Mouse (Mus musculus) midbrain, embryonic 16.5 days (tissue): Measurements from ENCODE around the gene Ergic1. TPM values are rescaled to one million over a fixed set of nuclear protein-coding genes. Genes with fewer than 3 reads are reported as not detected.

Source experiments
- ATAC-seq: fragments of 200-750 bp; cut with Nextera tagmentation; 2 replicates; pipeline ENCODE4 v1.8.0; 2017; ENCODE audit warnings: moderate TSS enrichment
- H3K27ac ChIP-seq: fragments of 300-500 bp; sonication (generic); 2 replicates; pipeline ENCODE4 v1.5.1; 2014; ENCODE audit warnings: mild to moderate bottlenecking, low read length, mixed read lengths
- H3K27me3 ChIP-seq: fragments of 300-500 bp; sonication (generic); 2 replicates; pipeline ENCODE4 v1.6.1; 2014; ENCODE audit warnings: low read depth, low read length, mixed read lengths; ENCODE audit not compliant: control insufficient read depth, insufficient read depth
- H3K36me3 ChIP-seq: fragments of 300-500 bp; sonication (generic); 2 replicates; pipeline ENCODE4 v1.6.1; 2014; ENCODE audit warnings: mild to moderate bottlenecking, low read length, moderate library complexity, mixed read lengths; ENCODE audit not compliant: control insufficient read depth, insufficient read depth
- H3K4me1 ChIP-seq: fragments of 300-500 bp; sonication (generic); 2 replicates; pipeline ENCODE4 v1.6.1; 2014; ENCODE audit warnings: mild to moderate bottlenecking, low read length, mixed read lengths; ENCODE audit not compliant: control insufficient read depth, insufficient read depth
- H3K4me2 ChIP-seq: fragments of 300-500 bp; sonication (generic); 2 replicates; pipeline ENCODE4 v1.6.1; 2014; ENCODE audit warnings: mild to moderate bottlenecking, low read length, mixed read lengths
- H3K4me3 ChIP-seq: fragments of 300-500 bp; sonication (generic); 2 replicates; pipeline ENCODE4 v1.5.1; 2014; ENCODE audit warnings: low read depth, mild to moderate bottlenecking, low read length, moderate library complexity, mixed read lengths
- H3K9ac ChIP-seq: fragments of 300-500 bp; sonication (generic); 2 replicates; pipeline ENCODE4 v1.6.1; 2014; ENCODE audit warnings: low read depth, low read length, mixed read lengths
- H3K9me3 ChIP-seq: fragments of 300-500 bp; sonication (generic); replicated peaks from 2 replicates; pipeline ENCODE4 v1.6.1; 2014; ENCODE audit warnings: mild to moderate bottlenecking, low read length, mixed read lengths; ENCODE audit not compliant: control insufficient read depth, poor library complexity, severe bottlenecking
- WGBS: fragments of 180-500 bp; shearing (Covaris S2); extraction: QIAGEN DNeasy Blood & Tissue Kit; methylation state at CpG from one replicate; pipeline ENCODE4 v1.1.7; 2014; 5-methylcytosine and 5-hydroxymethylcytosine counted together
- polyA plus RNA-seq: library from polyadenylated mRNA; unstranded; fragments of >200 nt; fragmentation: Nextera tagmentation; extraction: Ambion mirVana; gene quantifications from 2 replicates; pipeline ENCODE4 v1.2.1, GENCODE M21; 2015

Gene Ergic1
- polyA plus RNA-seq, 1 experiment from 2014 or later: 103 TPM

- H3K27ac ChIP-seq: no peak overlapping the region
- no peaks in the 10 kb centered on the region for H3K9me3 ChIP-seq
- no peaks in the 10 kb centered on the region for H3K27me3 ChIP-seq
- peaks cover 3% of the 10 kb centered on the region; the same call in 1 of the 2 replicates for H3K36me3 ChIP-seq
- H3K4me3 ChIP-seq: no peak overlapping the region
- ATAC-seq: no peak
- peaks cover 7% of the 10 kb centered on the region for H3K4me1 ChIP-seq
- 88% methylated on average over 12 of the region's 12 CpGs for WGBS
- H3K9ac ChIP-seq: no peak overlapping the region
- no peak overlapping the region for H3K4me2 ChIP-seq
Observed at GRCm38 (mm10) chr17:26587961-26588487, 26.7 kb downstream of the Ergic1 start.

- Histone ChIP-seq H3K4me3 (no peak overlapping the region), H3K9ac (no peak overlapping the region), H3K27me3 (no peaks in the 10 kb centered on the region), H3K36me3 (peaks cover 3% of the 10 kb centered on the region; the same call in 1 of the 2 replicates), H3K4me2 (no peak overlapping the region), H3K27ac (no peak overlapping the region), H3K9me3 (no peaks in the 10 kb centered on the region), H3K4me1 (peaks cover 11% of the 10 kb centered on the region)
- no peak for ATAC-seq
- WGBS: 96% methylated on average over 4 of the region's 4 CpGs
Observed at GRCm38 (mm10) chr17:26592510-26592909, 31.2 kb downstream of the Ergic1 start.

DNA sequence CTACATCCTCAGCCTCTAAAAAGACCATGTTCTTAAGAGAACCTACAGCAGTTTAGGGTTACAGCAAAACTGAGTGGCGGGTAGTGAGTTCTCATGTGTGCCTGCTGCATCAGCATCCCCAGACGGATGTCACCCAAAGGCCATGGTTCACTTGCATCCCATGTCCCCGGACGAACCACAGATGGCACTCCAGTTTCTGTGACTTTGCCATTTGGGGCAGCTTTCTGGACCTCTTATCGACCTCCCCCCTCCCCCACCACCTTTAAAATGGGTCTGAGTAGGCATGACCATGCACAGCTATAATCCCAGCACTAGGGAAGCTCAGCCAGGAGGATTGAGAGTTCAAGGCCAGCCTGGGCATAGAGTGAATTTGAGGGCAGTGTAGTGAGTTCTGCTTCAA lies 31.9 kb downstream of the Ergic1 start:
- ATAC-seq: no peak
- 92% methylated on average over 5 of the region's 5 CpGs for WGBS

DNA sequence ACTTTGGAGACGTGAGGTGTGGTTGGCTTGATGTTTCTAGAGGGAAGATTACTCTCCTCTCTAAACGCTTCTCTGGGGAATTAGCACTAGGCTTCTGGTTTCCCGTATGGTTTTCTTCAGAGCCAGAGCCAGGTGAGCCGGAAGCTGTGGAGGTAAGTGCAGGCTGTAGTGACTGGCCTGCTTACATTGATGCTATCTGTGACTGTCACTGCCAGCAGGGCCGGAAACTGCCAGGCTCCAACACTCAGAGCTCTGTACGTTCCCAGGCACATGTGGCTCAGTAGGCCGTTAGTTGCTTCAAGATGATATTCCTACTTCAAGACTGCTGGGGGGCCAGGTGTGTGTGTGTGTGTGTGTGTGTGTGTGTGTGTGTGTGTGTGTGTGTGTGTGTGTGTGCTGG lies 32.9 kb downstream of the Ergic1 start:
- ATAC-seq: no peak
- no peak overlapping the region for H3K27ac ChIP-seq
- 90% methylated on average over 7 of the region's 7 CpGs for WGBS

More for the DNA sequence above, 31.9 kb downstream of the Ergic1 start:
- Histone ChIP-seq H3K9ac (no peak overlapping the region), H3K27me3 (no peaks in the 10 kb centered on the region), H3K4me2 (no peak overlapping the region), H3K4me1 (peaks cover 11% of the 10 kb centered on the region), H3K27ac (no peak overlapping the region), H3K9me3 (no peaks in the 10 kb centered on the region), H3K36me3 (peaks cover 3% of the 10 kb centered on the region; the same call in 1 of the 2 replicates), H3K4me3 (no peak overlapping the region)

GRCm38 (mm10) chr17:26594958-26595357 lies 33.7 kb downstream of the Ergic1 start:
- Histone ChIP-seq H3K4me3 (no peak overlapping the region), H3K27me3 (no peaks in the 10 kb centered on the region), H3K9ac (no peak overlapping the region), H3K9me3 (no peaks in the 10 kb centered on the region), H3K4me1 (peaks cover 11% of the 10 kb centered on the region), H3K4me2 (no peak overlapping the region), H3K36me3 (0 out of 2 replicates have a peak, but pooled peaks cover 3% of the 10 kb centered on the region), H3K27ac (no peak overlapping the region; the same call in 1 of the 2 replicates)
- no peak for ATAC-seq
- WGBS: 87% methylated on average over 7 of the region's 7 CpGs

More for the DNA sequence above, 32.9 kb downstream of the Ergic1 start:
- H3K27me3 ChIP-seq: no peaks in the 10 kb centered on the region
- H3K4me3 ChIP-seq: no peak overlapping the region
- no peak overlapping the region for H3K9ac ChIP-seq
- no peaks in the 10 kb centered on the region for H3K9me3 ChIP-seq
- H3K4me2 ChIP-seq: no peak overlapping the region
- peaks cover 11% of the 10 kb centered on the region for H3K4me1 ChIP-seq
- H3K36me3 ChIP-seq: peaks cover 3% of the 10 kb centered on the region; the same call in 1 of the 2 replicates

GRCm38 (mm10) chr17:26595448-26596167 lies 34.3 kb downstream of the Ergic1 start:
- H3K27me3 ChIP-seq: no peaks in the 10 kb centered on the region
- ATAC-seq: no peak
- peaks cover 11% of the 10 kb centered on the region for H3K4me1 ChIP-seq
- WGBS: 63% methylated on average over 7 of the region's 7 CpGs
- H3K9me3 ChIP-seq: no peaks in the 10 kb centered on the region
- H3K36me3 ChIP-seq: 0 out of 2 replicates have a peak, but pooled peaks cover 3% of the 10 kb centered on the region
- H3K9ac ChIP-seq: no peak overlapping the region
- H3K27ac ChIP-seq: peak overlapping the region; percentile 29
- no peak overlapping the region for H3K4me2 ChIP-seq
- no peak overlapping the region for H3K4me3 ChIP-seq

DNA sequence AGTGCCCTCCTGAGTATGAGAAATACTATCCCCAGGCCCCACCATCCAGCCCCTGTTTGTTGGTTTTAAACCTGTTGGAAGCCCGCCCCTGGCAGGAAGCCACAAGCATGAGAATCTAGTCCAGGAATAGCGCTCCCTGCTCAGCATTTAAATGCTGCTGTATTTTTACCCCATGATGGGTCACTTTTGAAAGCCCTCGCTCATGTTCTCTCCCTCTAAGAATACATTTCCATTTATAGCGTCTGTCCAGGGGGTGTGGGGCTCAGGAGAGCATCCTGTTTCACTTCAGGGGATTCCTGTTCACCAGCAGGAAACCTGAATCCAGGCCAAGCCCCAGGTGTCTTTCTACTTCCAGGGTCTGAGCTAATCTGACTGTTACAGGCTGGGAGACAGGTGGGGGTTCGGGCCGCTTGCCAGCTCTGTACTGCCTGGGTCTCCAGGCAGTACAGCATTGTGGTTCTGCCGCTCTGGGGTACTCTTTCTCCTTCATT lies 34.9 kb downstream of the Ergic1 start:
- no peak overlapping the region for H3K4me3 ChIP-seq
- ATAC-seq: 0 out of 2 replicates have a peak, but pooled peaks have one; percentile 42
- H3K4me1 ChIP-seq: peaks cover 11% of the 10 kb centered on the region
- H3K9ac ChIP-seq: no peak overlapping the region
- H3K36me3 ChIP-seq: 0 out of 2 replicates have a peak, but pooled peaks cover 3% of the 10 kb centered on the region
- H3K27me3 ChIP-seq: no peaks in the 10 kb centered on the region
- no peak overlapping the region for H3K4me2 ChIP-seq
- no peaks in the 10 kb centered on the region for H3K9me3 ChIP-seq
- peak overlapping the region; percentile 29 for H3K27ac ChIP-seq
- WGBS: 46% methylated on average over 7 of the region's 7 CpGs

GRCm38 (mm10) chr17:26596856-26597481 lies 35.7 kb downstream of the Ergic1 start:
- Histone ChIP-seq H3K27ac (peak overlapping the region; percentile 29), H3K4me3 (no peak overlapping the region), H3K4me1 (peaks cover 14% of the 10 kb centered on the region), H3K9me3 (no peaks in the 10 kb centered on the region), H3K9ac (no peak overlapping the region), H3K36me3 (0 out of 2 replicates have a peak, but pooled peaks cover 3% of the 10 kb centered on the region), H3K4me2 (no peak overlapping the region), H3K27me3 (no peaks in the 10 kb centered on the region)
- no peak for ATAC-seq
- WGBS: 87% methylated on average over 6 of the region's 6 CpGs

- H3K4me1 ChIP-seq: peaks cover 28% of the 10 kb centered on the region
- H3K36me3 ChIP-seq: no peaks in the 10 kb centered on the region
- ATAC-seq: no peak
- H3K27ac ChIP-seq: no peak overlapping the region
- H3K9ac ChIP-seq: no peak overlapping the region
- 91% methylated on average over 5 of the region's 5 CpGs for WGBS
- no peak overlapping the region for H3K4me3 ChIP-seq
- H3K27me3 ChIP-seq: no peaks in the 10 kb centered on the region
- H3K9me3 ChIP-seq: no peaks in the 10 kb centered on the region
- H3K4me2 ChIP-seq: no peak overlapping the region
Observed at GRCm38 (mm10) chr17:26598845-26599244, 37.6 kb downstream of the Ergic1 start.
